Mouse (Mus musculus): ENCODE measurements around the gene Armc9. TPM values are rescaled to one million over a fixed set of nuclear protein-coding genes. Genes with fewer than 3 reads are reported as not detected.
A peak's percentile ranks its signal among the peaks of the same experiment; 100 is the strongest.

The Armc9 gene
- polyA plus RNA-seq, 1 experiment from 2014 or later: 17.4 TPM

DNA sequence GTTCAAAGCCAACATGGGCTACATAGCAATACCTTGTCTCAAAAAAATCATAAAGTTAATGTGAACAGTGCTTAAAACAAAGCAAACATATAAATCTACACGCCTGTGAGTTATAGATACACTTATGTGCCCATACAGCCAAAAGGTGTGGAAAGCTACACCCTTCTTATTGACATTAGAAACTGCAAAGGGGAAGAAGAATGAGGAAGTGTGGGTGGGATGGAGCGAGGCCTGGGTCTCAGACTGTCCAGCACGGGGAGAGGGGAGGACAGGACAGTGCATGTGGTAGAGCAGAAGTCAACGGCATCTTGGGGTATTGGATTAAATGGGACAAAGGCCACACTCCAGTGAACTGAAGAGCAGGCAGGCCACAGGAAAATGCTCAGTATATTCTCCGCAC lies 61.8 kb downstream of the Armc9 start:
- H3K4me3 ChIP-seq (ENCODE audit: low read depth, low read length): no peak overlapping the region
- H3K4me1 ChIP-seq (ENCODE audit: control insufficient read depth, insufficient read depth, low read length): no peaks in the 10 kb centered on the region
- 87% methylated on average over 5 of the region's 5 CpGs for WGBS
- no peak overlapping the region for H3K9ac ChIP-seq (ENCODE audit: low read depth, low read length)
- ATAC-seq (ENCODE audit: low read depth): no peak
- H3K36me3 ChIP-seq (ENCODE audit: control insufficient read depth, insufficient read depth, low read length): peaks cover 35% of the 10 kb centered on the region
- H3K9me3 ChIP-seq (ENCODE audit: control insufficient read depth, low read length): no peaks in the 10 kb centered on the region
- DNase-seq (ENCODE audit: low spot score): no peak
- no peaks in the 10 kb centered on the region for H3K27me3 ChIP-seq (replicated peaks; ENCODE audit: control insufficient read depth, insufficient read depth, low read length)
- H3K4me2 ChIP-seq (ENCODE audit: low read depth, low read length): no peak overlapping the region
- no peak overlapping the region for H3K27ac ChIP-seq (replicated peaks; ENCODE audit: low read depth, low read length)

GRCm38 (mm10) chr1:86217976-86218375 lies 63.4 kb downstream of the Armc9 start:
- peak; percentile 60 for DNase-seq (ENCODE audit: low spot score)
- Histone ChIP-seq H3K27me3 (replicated peaks; ENCODE audit: control insufficient read depth, insufficient read depth, low read length) (no peaks in the 10 kb centered on the region), H3K4me1 (ENCODE audit: control insufficient read depth, insufficient read depth, low read length) (no peaks in the 10 kb centered on the region), H3K27ac (replicated peaks; ENCODE audit: low read depth, low read length) (no peak overlapping the region), H3K9ac (ENCODE audit: low read depth, low read length) (no peak overlapping the region), H3K9me3 (ENCODE audit: control insufficient read depth, low read length) (no peaks in the 10 kb centered on the region), H3K4me2 (ENCODE audit: low read depth, low read length) (no peak overlapping the region), H3K36me3 (ENCODE audit: control insufficient read depth, insufficient read depth, low read length) (peaks cover 33% of the 10 kb centered on the region), H3K4me3 (ENCODE audit: low read depth, low read length) (no peak overlapping the region)
- peak; percentile 44 for ATAC-seq (ENCODE audit: low read depth)
- WGBS: 56% methylated on average over 6 of the region's 6 CpGs

- Histone ChIP-seq H3K9ac (ENCODE audit: low read depth, low read length) (no peak overlapping the region), H3K9me3 (ENCODE audit: control insufficient read depth, low read length) (no peaks in the 10 kb centered on the region), H3K27ac (replicated peaks; ENCODE audit: low read depth, low read length) (no peak overlapping the region), H3K4me2 (ENCODE audit: low read depth, low read length) (no peak overlapping the region), H3K4me3 (ENCODE audit: low read depth, low read length) (no peak overlapping the region), H3K36me3 (ENCODE audit: control insufficient read depth, insufficient read depth, low read length) (no peaks in the 10 kb centered on the region), H3K4me1 (ENCODE audit: control insufficient read depth, insufficient read depth, low read length) (no peaks in the 10 kb centered on the region), H3K27me3 (replicated peaks; ENCODE audit: control insufficient read depth, insufficient read depth, low read length) (no peaks in the 10 kb centered on the region)
- ATAC-seq (ENCODE audit: low read depth) (no peak), DNase-seq (ENCODE audit: low spot score) (no peak)
- 71% methylated on average over 6 of the region's 6 CpGs for WGBS
Observed at GRCm38 (mm10) chr1:86225195-86225594, 70.6 kb downstream of the Armc9 start.

DNA sequence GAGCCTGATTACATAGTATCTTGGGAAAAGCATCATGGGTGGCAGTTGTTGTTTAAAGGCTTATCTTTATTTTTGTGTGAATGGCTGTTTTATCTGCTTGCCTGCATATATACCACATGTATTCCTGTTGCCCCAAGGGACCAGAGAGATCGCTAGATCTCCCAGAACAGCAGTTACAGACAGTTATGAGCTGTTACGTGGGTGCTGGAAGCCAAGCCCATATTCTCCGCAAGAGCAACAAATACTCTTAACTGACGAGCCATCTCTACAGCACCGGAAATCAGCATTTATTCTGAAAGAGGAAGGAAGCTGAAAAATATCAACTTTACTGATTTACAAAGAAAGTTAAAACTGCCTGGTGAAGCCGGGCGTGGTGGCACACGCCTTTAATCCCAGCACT lies 74.1 kb downstream of the Armc9 start:
- Histone ChIP-seq H3K4me1 (ENCODE audit: control insufficient read depth, insufficient read depth, low read length) (no peaks in the 10 kb centered on the region), H3K9me3 (ENCODE audit: control insufficient read depth, low read length) (no peaks in the 10 kb centered on the region), H3K36me3 (ENCODE audit: control insufficient read depth, insufficient read depth, low read length) (no peaks in the 10 kb centered on the region), H3K27ac (replicated peaks; ENCODE audit: low read depth, low read length) (no peak overlapping the region), H3K4me2 (ENCODE audit: low read depth, low read length) (no peak overlapping the region), H3K9ac (ENCODE audit: low read depth, low read length) (no peak overlapping the region), H3K4me3 (ENCODE audit: low read depth, low read length) (no peak overlapping the region), H3K27me3 (replicated peaks; ENCODE audit: control insufficient read depth, insufficient read depth, low read length) (no peaks in the 10 kb centered on the region)
- ATAC-seq (ENCODE audit: low read depth): no peak
- DNase-seq (ENCODE audit: low spot score): no peak
- WGBS: 91% methylated on average over 8 of the region's 8 CpGs

- DNase-seq (ENCODE audit: low spot score) (no peak), ATAC-seq (ENCODE audit: low read depth) (no peak)
- Histone ChIP-seq H3K36me3 (ENCODE audit: control insufficient read depth, insufficient read depth, low read length) (no peaks in the 10 kb centered on the region), H3K9ac (ENCODE audit: low read depth, low read length) (no peak overlapping the region), H3K27me3 (replicated peaks; ENCODE audit: control insufficient read depth, insufficient read depth, low read length) (no peaks in the 10 kb centered on the region), H3K9me3 (ENCODE audit: control insufficient read depth, low read length) (no peaks in the 10 kb centered on the region), H3K4me1 (ENCODE audit: control insufficient read depth, insufficient read depth, low read length) (no peaks in the 10 kb centered on the region), H3K27ac (replicated peaks; ENCODE audit: low read depth, low read length) (no peak overlapping the region), H3K4me3 (ENCODE audit: low read depth, low read length) (no peak overlapping the region), H3K4me2 (ENCODE audit: low read depth, low read length) (no peak overlapping the region)
- 82% methylated on average over 9 of the region's 9 CpGs for WGBS
Observed at GRCm38 (mm10) chr1:86229184-86229829, 74.7 kb downstream of the Armc9 start.

DNA sequence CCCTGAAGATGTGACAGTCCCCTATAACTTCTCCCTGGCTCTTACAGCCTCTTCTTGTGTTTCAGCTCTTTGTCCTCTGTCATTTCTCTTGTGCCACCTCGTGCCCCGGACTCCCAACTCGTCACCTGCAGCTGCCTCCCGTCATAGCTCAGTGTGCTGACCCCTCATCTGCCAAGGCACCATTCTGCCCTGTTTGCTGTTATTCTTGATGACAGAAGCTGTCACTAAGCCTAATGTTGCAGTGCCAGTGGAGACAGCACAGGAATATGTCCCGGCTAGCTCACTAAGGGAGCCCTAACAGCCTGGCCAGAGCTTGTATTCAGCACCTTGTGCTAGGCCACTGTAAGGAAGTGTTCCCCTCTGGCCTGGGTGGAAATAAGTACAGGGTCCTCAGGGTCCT lies 78.1 kb downstream of the Armc9 start:
- H3K4me2 ChIP-seq (ENCODE audit: low read depth, low read length): no peak overlapping the region
- WGBS: 83% methylated on average over 5 of the region's 5 CpGs
- H3K9me3 ChIP-seq (ENCODE audit: control insufficient read depth, low read length): no peaks in the 10 kb centered on the region
- DNase-seq (ENCODE audit: low spot score) (no peak), ATAC-seq (ENCODE audit: low read depth) (no peak)
- no peaks in the 10 kb centered on the region for H3K36me3 ChIP-seq (ENCODE audit: control insufficient read depth, insufficient read depth, low read length)
- H3K4me3 ChIP-seq (ENCODE audit: low read depth, low read length): no peak overlapping the region
- no peaks in the 10 kb centered on the region for H3K27me3 ChIP-seq (replicated peaks; ENCODE audit: control insufficient read depth, insufficient read depth, low read length)
- H3K27ac ChIP-seq (replicated peaks; ENCODE audit: low read depth, low read length): no peak overlapping the region
- H3K9ac ChIP-seq (ENCODE audit: low read depth, low read length): no peak overlapping the region
- no peaks in the 10 kb centered on the region for H3K4me1 ChIP-seq (ENCODE audit: control insufficient read depth, insufficient read depth, low read length)

GRCm38 (mm10) chr1:86233808-86234207 lies 79.2 kb downstream of the Armc9 start:
- Histone ChIP-seq H3K9ac (ENCODE audit: low read depth, low read length) (no peak overlapping the region), H3K4me1 (ENCODE audit: control insufficient read depth, insufficient read depth, low read length) (peaks cover 3% of the 10 kb centered on the region; the same call in 1 of the 2 replicates), H3K27ac (replicated peaks; ENCODE audit: low read depth, low read length) (0 out of 2 replicates have a peak overlapping the region, but pooled peaks have one; percentile 23), H3K4me3 (ENCODE audit: low read depth, low read length) (no peak overlapping the region), H3K9me3 (ENCODE audit: control insufficient read depth, low read length) (no peaks in the 10 kb centered on the region), H3K27me3 (replicated peaks; ENCODE audit: control insufficient read depth, insufficient read depth, low read length) (no peaks in the 10 kb centered on the region), H3K4me2 (ENCODE audit: low read depth, low read length) (no peak overlapping the region), H3K36me3 (ENCODE audit: control insufficient read depth, insufficient read depth, low read length) (no peaks in the 10 kb centered on the region)
- DNase-seq (ENCODE audit: low spot score) (no peak), ATAC-seq (ENCODE audit: low read depth) (peak; percentile 38; the same call in 1 of the 2 replicates)
- WGBS: 51% methylated on average over 4 of the region's 4 CpGs

DNA sequence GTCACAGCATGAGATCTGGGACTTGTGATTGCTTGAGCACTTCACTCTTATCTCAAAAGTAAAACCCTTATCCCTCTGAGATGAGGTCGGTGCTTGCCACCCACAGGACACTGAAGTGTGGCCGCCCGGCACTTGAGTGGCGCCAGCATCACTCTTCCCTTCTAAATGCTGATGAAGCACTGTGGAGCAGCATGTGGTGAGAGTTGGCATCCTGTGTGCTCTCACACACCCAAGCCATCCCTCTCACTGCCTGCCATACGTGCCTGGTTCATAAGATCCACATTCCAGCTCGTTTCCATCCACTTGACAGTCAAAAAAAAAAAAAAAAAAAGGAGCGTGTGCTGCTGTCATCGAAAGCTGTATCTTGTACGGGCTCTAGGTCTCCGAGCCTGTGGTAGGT lies 80.5 kb downstream of the Armc9 start:
- Histone ChIP-seq H3K27me3 (replicated peaks; ENCODE audit: control insufficient read depth, insufficient read depth, low read length) (no peaks in the 10 kb centered on the region), H3K9ac (ENCODE audit: low read depth, low read length) (no peak overlapping the region), H3K27ac (replicated peaks; ENCODE audit: low read depth, low read length) (no peak overlapping the region), H3K36me3 (ENCODE audit: control insufficient read depth, insufficient read depth, low read length) (no peaks in the 10 kb centered on the region), H3K4me3 (ENCODE audit: low read depth, low read length) (no peak overlapping the region), H3K4me1 (ENCODE audit: control insufficient read depth, insufficient read depth, low read length) (peaks cover 11% of the 10 kb centered on the region), H3K4me2 (ENCODE audit: low read depth, low read length) (no peak overlapping the region), H3K9me3 (ENCODE audit: control insufficient read depth, low read length) (no peaks in the 10 kb centered on the region)
- 75% methylated on average over 10 of the region's 10 CpGs for WGBS
- no peak for DNase-seq (ENCODE audit: low spot score)
- no peak for ATAC-seq (ENCODE audit: low read depth)

GRCm38 (mm10) chr1:86236442-86236841 lies 81.9 kb downstream of the Armc9 start:
- H3K9me3 ChIP-seq (ENCODE audit: control insufficient read depth, low read length): no peaks in the 10 kb centered on the region
- WGBS: 66% methylated on average over 10 of the region's 10 CpGs
- H3K4me3 ChIP-seq (ENCODE audit: low read depth, low read length): no peak overlapping the region
- no peak overlapping the region for H3K27ac ChIP-seq (replicated peaks; ENCODE audit: low read depth, low read length)
- no peak overlapping the region for H3K9ac ChIP-seq (ENCODE audit: low read depth, low read length)
- ATAC-seq (ENCODE audit: low read depth): no peak
- DNase-seq (ENCODE audit: low spot score): no peak
- H3K27me3 ChIP-seq (replicated peaks; ENCODE audit: control insufficient read depth, insufficient read depth, low read length): no peaks in the 10 kb centered on the region
- H3K4me1 ChIP-seq (ENCODE audit: control insufficient read depth, insufficient read depth, low read length): peaks cover 11% of the 10 kb centered on the region
- no peaks in the 10 kb centered on the region for H3K36me3 ChIP-seq (ENCODE audit: control insufficient read depth, insufficient read depth, low read length)
- H3K4me2 ChIP-seq (ENCODE audit: low read depth, low read length): no peak overlapping the region

All from embryonic facial prominence, embryonic 14.5 days (tissue).